Mouse (Mus musculus): ENCODE results near the gene Ptges. TPM values are rescaled to one million over a fixed set of nuclear protein-coding genes. Genes with fewer than 3 reads are reported as not detected.

Ptges gene
- 6.3 and 6.9 TPM in 2 replicates for polyA plus RNA-seq (2015; fragmentation: Nextera tagmentation; extraction: Ambion mirVana)

- H3K27ac ChIP-seq (ENCODE audit: low read depth, low read length): peak within 1 kb of the TSS; percentile 55; the same call in 1 of the 2 replicates
- no peaks in the 10 kb centered on the region for H3K9me3 ChIP-seq (ENCODE audit: control insufficient read depth, low read length)
- WGBS: 2% methylated on average over 23 of the region's 23 CpGs
- no peaks in the 10 kb centered on the region for H3K36me3 ChIP-seq (ENCODE audit: control insufficient read depth, insufficient read depth, low read length)
- peak; percentile 81 for ATAC-seq
- H3K4me2 ChIP-seq (ENCODE audit: low read length): peak within 1 kb of the TSS; percentile 59
- peaks cover 4% of the 10 kb centered on the region for H3K4me1 ChIP-seq (ENCODE audit: control insufficient read depth, insufficient read depth, low read depth, low read length)
- peak within 1 kb of the TSS; percentile 39 for H3K4me3 ChIP-seq (ENCODE audit: low read length)
- H3K27me3 ChIP-seq (replicated peaks; ENCODE audit: control insufficient read depth, insufficient read depth, low read length): no peaks in the 10 kb centered on the region
- peak within 1 kb of the TSS; percentile 66 for H3K9ac ChIP-seq (ENCODE audit: low read depth, low read length)
These were observed at the start of gene Ptges for GRCm38 (mm10) chr2:30929483-30930045. TSS of gene Ptges (minus strand) at chr2:30929863.

GRCm38 (mm10) chr2:30967352-30968327 is 38.0 kb upstream of the Ptges start, which contains the start of gene Tor1a:
TSS of gene Tor1a (minus strand) at chr2:30967933.
- H3K27ac ChIP-seq (ENCODE audit: low read depth, low read length): peak within 1 kb of the TSS; percentile 75
- H3K36me3 ChIP-seq (ENCODE audit: control insufficient read depth, insufficient read depth, low read length): peaks cover 12% of the 10 kb centered on the region

GRCm38 (mm10) chr2:30966826-30967225 is 37.2 kb upstream of the Ptges start:
- ATAC-seq: no peak
- Histone ChIP-seq H3K9ac (ENCODE audit: low read depth, low read length) (peak overlapping the region; percentile 98), H3K4me3 (ENCODE audit: low read length) (peak overlapping the region; percentile 99), H3K4me2 (ENCODE audit: low read length) (peak overlapping the region; percentile 86), H3K4me1 (ENCODE audit: control insufficient read depth, insufficient read depth, low read depth, low read length) (peaks cover 19% of the 10 kb centered on the region), H3K27ac (ENCODE audit: low read depth, low read length) (no peak overlapping the region), H3K36me3 (ENCODE audit: control insufficient read depth, insufficient read depth, low read length) (peaks cover 16% of the 10 kb centered on the region), H3K9me3 (ENCODE audit: control insufficient read depth, low read length) (no peaks in the 10 kb centered on the region), H3K27me3 (replicated peaks; ENCODE audit: control insufficient read depth, insufficient read depth, low read length) (no peaks in the 10 kb centered on the region)
- WGBS: 21% methylated on average over 16 of the region's 16 CpGs

More at GRCm38 (mm10) chr2:30967352-30968327, 38.0 kb upstream of the Ptges start, which contains the start of gene Tor1a:
- ATAC-seq: peak; percentile 96
- H3K4me3 ChIP-seq (ENCODE audit: low read length): peak within 1 kb of the TSS; percentile 99
- 2% methylated on average over 49 of the region's 59 CpGs for WGBS
- no peaks in the 10 kb centered on the region for H3K27me3 ChIP-seq (replicated peaks; ENCODE audit: control insufficient read depth, insufficient read depth, low read length)
- peaks cover 19% of the 10 kb centered on the region for H3K4me1 ChIP-seq (ENCODE audit: control insufficient read depth, insufficient read depth, low read depth, low read length)
- peak within 1 kb of the TSS; percentile 86 for H3K4me2 ChIP-seq (ENCODE audit: low read length)
- H3K9me3 ChIP-seq (ENCODE audit: control insufficient read depth, low read length): no peaks in the 10 kb centered on the region
- peak within 1 kb of the TSS; percentile 98 for H3K9ac ChIP-seq (ENCODE audit: low read depth, low read length)

- no peak overlapping the region for H3K9ac ChIP-seq (ENCODE audit: low read depth, low read length)
- H3K36me3 ChIP-seq (ENCODE audit: control insufficient read depth, insufficient read depth, low read length): peaks cover 17% of the 10 kb centered on the region
- peaks cover 19% of the 10 kb centered on the region for H3K4me1 ChIP-seq (ENCODE audit: control insufficient read depth, insufficient read depth, low read depth, low read length)
- ATAC-seq: no peak
- no peak overlapping the region for H3K27ac ChIP-seq (ENCODE audit: low read depth, low read length)
- no peaks in the 10 kb centered on the region for H3K27me3 ChIP-seq (replicated peaks; ENCODE audit: control insufficient read depth, insufficient read depth, low read length)
- H3K4me2 ChIP-seq (ENCODE audit: low read length): no peak overlapping the region
- H3K9me3 ChIP-seq (ENCODE audit: control insufficient read depth, low read length): no peaks in the 10 kb centered on the region
- 91% methylated on average over 8 of the region's 8 CpGs for WGBS
- no peak overlapping the region for H3K4me3 ChIP-seq (ENCODE audit: low read length)
These were observed 36.0 kb upstream of the Ptges start for GRCm38 (mm10) chr2:30965627-30966026.

GRCm38 (mm10) chr2:30962570-30963254 is 33.0 kb upstream of the Ptges start:
- no peaks in the 10 kb centered on the region for H3K27me3 ChIP-seq (replicated peaks; ENCODE audit: control insufficient read depth, insufficient read depth, low read length)
- no peak overlapping the region for H3K4me3 ChIP-seq (ENCODE audit: low read length)
- no peaks in the 10 kb centered on the region for H3K9me3 ChIP-seq (ENCODE audit: control insufficient read depth, low read length)
- 91% methylated on average over 11 of the region's 11 CpGs for WGBS
- ATAC-seq: no peak
- H3K27ac ChIP-seq (ENCODE audit: low read depth, low read length): no peak overlapping the region
- H3K9ac ChIP-seq (ENCODE audit: low read depth, low read length): no peak overlapping the region
- H3K4me2 ChIP-seq (ENCODE audit: low read length): no peak overlapping the region
- H3K36me3 ChIP-seq (ENCODE audit: control insufficient read depth, insufficient read depth, low read length): peaks cover 40% of the 10 kb centered on the region
- peaks cover 19% of the 10 kb centered on the region for H3K4me1 ChIP-seq (ENCODE audit: control insufficient read depth, insufficient read depth, low read depth, low read length)

- Histone ChIP-seq H3K4me1 (ENCODE audit: control insufficient read depth, insufficient read depth, low read depth, low read length) (peaks cover 11% of the 10 kb centered on the region), H3K36me3 (ENCODE audit: control insufficient read depth, insufficient read depth, low read length) (peaks cover 60% of the 10 kb centered on the region), H3K4me2 (ENCODE audit: low read length) (no peak overlapping the region), H3K27ac (ENCODE audit: low read depth, low read length) (no peak overlapping the region), H3K9ac (ENCODE audit: low read depth, low read length) (no peak overlapping the region), H3K9me3 (ENCODE audit: control insufficient read depth, low read length) (no peaks in the 10 kb centered on the region), H3K27me3 (replicated peaks; ENCODE audit: control insufficient read depth, insufficient read depth, low read length) (no peaks in the 10 kb centered on the region), H3K4me3 (ENCODE audit: low read length) (no peak overlapping the region)
- no peak for ATAC-seq
- 43% methylated on average over 5 of the region's 5 CpGs for WGBS
These were observed 30.2 kb upstream of the Ptges start for GRCm38 (mm10) chr2:30959856-30960255.

GRCm38 (mm10) chr2:30958726-30959125 is 29.1 kb upstream of the Ptges start:
- H3K9ac ChIP-seq (ENCODE audit: low read depth, low read length): no peak overlapping the region
- no peaks in the 10 kb centered on the region for H3K9me3 ChIP-seq (ENCODE audit: control insufficient read depth, low read length)
- H3K4me2 ChIP-seq (ENCODE audit: low read length): no peak overlapping the region
- H3K27ac ChIP-seq (ENCODE audit: low read depth, low read length): no peak overlapping the region
- WGBS: 91% methylated on average over 14 of the region's 14 CpGs
- no peak for ATAC-seq
- H3K27me3 ChIP-seq (replicated peaks; ENCODE audit: control insufficient read depth, insufficient read depth, low read length): no peaks in the 10 kb centered on the region
- H3K4me3 ChIP-seq (ENCODE audit: low read length): no peak overlapping the region
- peaks cover 22% of the 10 kb centered on the region for H3K4me1 ChIP-seq (ENCODE audit: control insufficient read depth, insufficient read depth, low read depth, low read length)
- peaks cover 57% of the 10 kb centered on the region for H3K36me3 ChIP-seq (ENCODE audit: control insufficient read depth, insufficient read depth, low read length)

GRCm38 (mm10) chr2:30957511-30957910 is 27.8 kb upstream of the Ptges start:
- 88% methylated on average over 4 of the region's 4 CpGs for WGBS
- no peaks in the 10 kb centered on the region for H3K9me3 ChIP-seq (ENCODE audit: control insufficient read depth, low read length)
- peaks cover 46% of the 10 kb centered on the region for H3K36me3 ChIP-seq (ENCODE audit: control insufficient read depth, insufficient read depth, low read length)
- H3K4me3 ChIP-seq (ENCODE audit: low read length): no peak overlapping the region
- ATAC-seq: no peak
- no peak overlapping the region for H3K9ac ChIP-seq (ENCODE audit: low read depth, low read length)
- no peaks in the 10 kb centered on the region for H3K27me3 ChIP-seq (replicated peaks; ENCODE audit: control insufficient read depth, insufficient read depth, low read length)
- peaks cover 25% of the 10 kb centered on the region for H3K4me1 ChIP-seq (ENCODE audit: control insufficient read depth, insufficient read depth, low read depth, low read length)
- H3K4me2 ChIP-seq (ENCODE audit: low read length): no peak overlapping the region
- no peak overlapping the region for H3K27ac ChIP-seq (ENCODE audit: low read depth, low read length)
